Mouse (Mus musculus): ENCODE measurements around the gene Apoa4. TPM values are rescaled to one million over a fixed set of nuclear protein-coding genes. Genes with fewer than 3 reads are reported as not detected.

Gene Apoa4
- polyA plus RNA-seq, 1 experiment from 2014 or later: 0.38 TPM

DNA sequence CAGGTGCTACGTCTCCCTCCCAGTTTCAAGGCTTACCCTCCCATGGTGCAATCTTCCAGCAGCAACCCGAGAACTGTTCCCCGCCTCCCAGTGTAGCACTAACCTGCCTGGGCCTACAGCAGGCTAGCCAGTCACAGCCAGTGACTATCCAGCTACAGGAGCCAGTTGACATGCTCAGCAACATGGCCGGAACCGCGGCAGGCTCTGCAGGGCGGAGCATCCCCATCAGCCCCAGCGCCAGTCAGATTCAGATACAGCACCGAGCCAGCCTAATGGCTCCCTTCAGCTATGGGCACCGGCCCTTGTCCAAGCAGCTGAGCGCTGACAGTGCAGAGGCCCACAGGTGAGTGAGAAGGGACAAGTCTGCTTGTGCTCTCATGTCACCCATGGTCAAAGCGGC lies 30.0 kb upstream of the Apoa4 start:
- no peak for ATAC-seq (ENCODE audit: low FRiP score, low read depth)
- 90% methylated on average over 12 of the region's 12 CpGs for WGBS
- peaks cover 21% of the 10 kb centered on the region for H3K4me1 ChIP-seq
- H3K36me3 ChIP-seq: peaks cover 79% of the 10 kb centered on the region
- H3K27ac ChIP-seq: no peak overlapping the region
- no peaks in the 10 kb centered on the region for H3K27me3 ChIP-seq
- H3K9me3 ChIP-seq: no peaks in the 10 kb centered on the region
- H3K4me3 ChIP-seq: no peak overlapping the region
- no peak overlapping the region for H3K4me2 ChIP-seq (replicated peaks)
- H3K9ac ChIP-seq: no peak overlapping the region

GRCm38 (mm10) chr9:46214276-46214675 lies 26.2 kb upstream of the Apoa4 start:
- no peak for ATAC-seq (ENCODE audit: low FRiP score, low read depth)
- Histone ChIP-seq H3K27me3 (no peaks in the 10 kb centered on the region), H3K27ac (no peak overlapping the region), H3K4me1 (no peaks in the 10 kb centered on the region), H3K36me3 (peaks cover 53% of the 10 kb centered on the region), H3K4me2 (replicated peaks) (no peak overlapping the region), H3K9me3 (no peaks in the 10 kb centered on the region), H3K4me3 (no peak overlapping the region), H3K9ac (no peak overlapping the region)
- 87% methylated on average over 4 of the region's 4 CpGs for WGBS

DNA sequence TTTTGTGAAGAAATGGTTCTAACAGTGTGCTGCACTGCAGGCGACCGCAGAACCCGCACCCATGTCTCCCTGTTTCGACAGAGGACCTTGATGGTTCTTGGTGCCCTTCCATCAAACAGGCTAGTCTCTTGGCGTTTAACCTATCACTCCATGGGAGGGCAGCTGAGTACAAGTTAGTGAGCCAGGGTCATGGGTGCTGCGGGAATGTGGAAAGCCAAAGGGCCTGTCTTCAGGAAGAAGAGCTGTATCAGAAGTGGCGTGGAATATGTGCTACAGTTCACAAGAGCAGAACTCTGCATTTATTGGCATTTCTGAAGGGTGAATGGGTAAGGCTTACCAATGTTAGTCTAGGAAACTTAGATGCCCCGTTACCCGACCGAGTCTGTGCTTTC lies 25.6 kb upstream of the Apoa4 start:
- 89% methylated on average over 10 of the region's 10 CpGs for WGBS

DNA sequence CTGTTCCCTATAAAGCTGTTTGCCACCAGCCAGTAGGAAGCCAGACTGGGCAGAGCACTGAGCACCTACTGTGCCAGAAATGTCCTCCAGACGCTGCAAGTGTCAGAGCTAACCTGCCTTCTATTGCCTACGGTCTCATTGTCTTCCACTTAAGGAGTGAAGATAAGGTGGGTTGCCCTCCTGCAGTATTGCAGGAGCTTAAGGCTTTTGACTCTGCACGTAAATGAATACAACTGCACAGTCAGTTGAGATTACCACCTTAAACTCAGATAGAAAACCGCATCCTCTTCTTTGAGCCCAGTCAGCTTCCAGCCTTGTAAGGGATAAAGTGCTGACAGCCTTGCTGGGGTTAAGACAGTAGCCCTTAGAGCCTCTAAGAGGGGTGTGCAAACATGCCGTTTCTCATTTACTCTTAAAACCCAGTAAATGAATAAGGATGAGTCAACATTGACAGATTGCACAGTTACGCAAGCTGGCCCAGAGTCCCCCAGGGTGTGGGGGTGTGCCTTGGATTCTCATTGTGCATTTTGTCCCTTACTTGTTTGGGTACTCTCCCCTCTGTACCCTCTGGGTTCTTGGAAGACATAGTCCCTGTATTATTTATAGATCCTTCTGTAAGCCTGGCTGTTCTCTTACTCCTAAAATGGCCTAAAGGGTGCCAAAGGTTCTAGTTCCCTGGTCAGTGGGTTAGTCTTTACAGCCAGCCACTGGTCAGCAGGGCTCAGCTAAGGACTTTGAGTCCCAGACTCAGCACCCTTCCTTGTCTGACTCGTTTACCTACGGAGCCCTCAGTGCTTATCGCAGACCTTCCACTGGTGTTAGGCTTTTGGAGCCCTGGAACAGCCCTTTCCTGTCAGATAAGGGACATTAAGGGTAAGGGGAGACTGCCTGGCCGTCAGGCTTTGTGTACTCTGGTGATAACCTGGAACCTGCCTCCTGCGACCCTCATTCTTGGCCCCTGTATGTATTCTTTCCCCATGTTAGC lies 24.9 kb upstream of the Apoa4 start:
- Histone ChIP-seq H3K4me2 (replicated peaks) (no peak overlapping the region), H3K4me1 (no peaks in the 10 kb centered on the region), H3K9me3 (no peaks in the 10 kb centered on the region), H3K27me3 (no peaks in the 10 kb centered on the region), H3K27ac (no peak overlapping the region), H3K4me3 (no peak overlapping the region), H3K9ac (no peak overlapping the region), H3K36me3 (peaks cover 55% of the 10 kb centered on the region)
- no peak for ATAC-seq (ENCODE audit: low FRiP score, low read depth)
- WGBS: 81% methylated on average over 11 of the region's 11 CpGs

More for the DNA sequence above, 25.6 kb upstream of the Apoa4 start:
- H3K4me3 ChIP-seq: no peak overlapping the region
- no peaks in the 10 kb centered on the region for H3K27me3 ChIP-seq
- H3K27ac ChIP-seq: no peak overlapping the region
- H3K4me2 ChIP-seq (replicated peaks): no peak overlapping the region
- H3K9ac ChIP-seq: no peak overlapping the region
- H3K9me3 ChIP-seq: no peaks in the 10 kb centered on the region
- peaks cover 55% of the 10 kb centered on the region for H3K36me3 ChIP-seq
- no peaks in the 10 kb centered on the region for H3K4me1 ChIP-seq
- ATAC-seq (ENCODE audit: low FRiP score, low read depth): no peak

DNA sequence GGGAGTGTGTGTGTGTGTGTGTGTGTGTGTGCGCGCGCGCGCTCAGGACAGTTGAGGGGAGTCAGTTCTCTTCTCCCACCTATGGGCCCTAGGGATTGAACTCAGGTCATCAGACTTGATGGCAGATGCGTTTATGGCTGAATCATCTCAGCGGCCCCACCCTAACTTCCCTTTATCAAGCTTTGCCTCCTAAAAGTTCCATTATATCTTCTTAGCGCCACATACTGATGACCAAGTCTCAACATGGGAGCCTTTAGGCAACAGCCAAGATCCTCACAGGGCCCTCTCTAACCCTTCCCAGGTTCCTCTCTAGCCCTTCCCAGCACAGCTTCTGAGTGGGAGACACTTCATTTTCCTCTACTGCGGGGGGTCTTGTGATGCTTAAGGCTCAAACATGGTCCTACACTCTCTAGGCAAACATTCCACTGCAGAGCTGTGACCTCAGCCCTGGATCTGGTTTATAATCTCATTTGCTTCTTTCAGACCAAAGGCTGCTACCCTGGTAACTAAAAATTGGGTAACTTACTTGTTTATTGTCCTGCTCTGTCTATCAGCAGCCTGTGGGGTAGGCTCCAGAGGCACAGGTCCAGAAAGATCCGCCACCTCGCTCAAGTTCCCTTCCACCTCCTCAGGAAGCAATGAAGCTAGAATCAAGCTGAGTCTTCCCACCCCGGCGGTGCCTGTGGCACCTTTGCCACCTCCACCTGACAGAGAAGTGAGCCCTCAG lies 23.6 kb upstream of the Apoa4 start:
- no peak overlapping the region for H3K27ac ChIP-seq
- no peak for ATAC-seq (ENCODE audit: low FRiP score, low read depth)
- 93% methylated on average over 13 of the region's 13 CpGs for WGBS
- no peak overlapping the region for H3K4me3 ChIP-seq
- H3K27me3 ChIP-seq: no peaks in the 10 kb centered on the region
- H3K4me1 ChIP-seq: no peaks in the 10 kb centered on the region
- H3K9me3 ChIP-seq: no peaks in the 10 kb centered on the region
- H3K4me2 ChIP-seq (replicated peaks): no peak overlapping the region
- H3K9ac ChIP-seq: no peak overlapping the region
- peaks cover 55% of the 10 kb centered on the region for H3K36me3 ChIP-seq

DNA sequence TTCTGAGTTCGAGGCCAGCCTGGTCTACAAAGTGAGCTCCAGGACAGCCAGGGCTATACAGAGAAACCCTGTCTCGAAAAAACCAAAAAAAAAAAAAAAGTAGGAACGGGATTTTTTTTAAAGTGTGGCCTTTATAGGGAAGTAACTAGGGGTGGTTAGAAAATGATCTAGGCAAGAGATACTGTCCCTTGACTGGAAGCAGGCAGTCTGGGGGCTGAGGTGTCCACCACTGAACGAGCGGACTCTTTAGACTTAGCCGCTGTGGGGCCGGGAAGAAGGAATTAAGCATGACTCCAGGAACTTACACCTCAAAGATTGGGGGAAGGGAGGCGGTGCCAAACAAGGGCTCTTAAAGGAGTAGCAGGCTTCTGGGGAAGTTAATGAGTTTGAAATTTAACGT lies 22.3 kb upstream of the Apoa4 start:
- Histone ChIP-seq H3K4me3 (no peak overlapping the region), H3K9ac (no peak overlapping the region), H3K27me3 (no peaks in the 10 kb centered on the region), H3K27ac (no peak overlapping the region), H3K36me3 (peaks cover 55% of the 10 kb centered on the region), H3K4me1 (no peaks in the 10 kb centered on the region), H3K4me2 (replicated peaks) (no peak overlapping the region), H3K9me3 (no peaks in the 10 kb centered on the region)
- no peak for ATAC-seq (ENCODE audit: low FRiP score, low read depth)
- 57% methylated on average over 9 of the region's 9 CpGs for WGBS

GRCm38 (mm10) chr9:46223090-46223489 lies 17.4 kb upstream of the Apoa4 start:
- H3K9me3 ChIP-seq: no peaks in the 10 kb centered on the region
- no peak overlapping the region for H3K9ac ChIP-seq

GRCm38 (mm10) chr9:46224101-46224500 lies 16.4 kb upstream of the Apoa4 start:
- H3K27ac ChIP-seq: no peak overlapping the region
- no peak overlapping the region for H3K4me3 ChIP-seq
- no peak for ATAC-seq (ENCODE audit: low FRiP score, low read depth)
- no peak overlapping the region for H3K4me2 ChIP-seq (replicated peaks)
- no peaks in the 10 kb centered on the region for H3K9me3 ChIP-seq
- H3K9ac ChIP-seq: no peak overlapping the region
- WGBS: 81% methylated on average over 3 of the region's 3 CpGs
- peaks cover 47% of the 10 kb centered on the region for H3K36me3 ChIP-seq
- H3K27me3 ChIP-seq: no peaks in the 10 kb centered on the region
- H3K4me1 ChIP-seq: no peaks in the 10 kb centered on the region

More at GRCm38 (mm10) chr9:46223090-46223489, 17.4 kb upstream of the Apoa4 start:
- Histone ChIP-seq H3K27me3 (no peaks in the 10 kb centered on the region), H3K27ac (no peak overlapping the region), H3K4me3 (no peak overlapping the region), H3K4me1 (no peaks in the 10 kb centered on the region), H3K4me2 (replicated peaks) (no peak overlapping the region), H3K36me3 (peaks cover 51% of the 10 kb centered on the region)
- ATAC-seq (ENCODE audit: low FRiP score, low read depth): no peak
- 81% methylated on average over 6 of the region's 6 CpGs for WGBS

DNA sequence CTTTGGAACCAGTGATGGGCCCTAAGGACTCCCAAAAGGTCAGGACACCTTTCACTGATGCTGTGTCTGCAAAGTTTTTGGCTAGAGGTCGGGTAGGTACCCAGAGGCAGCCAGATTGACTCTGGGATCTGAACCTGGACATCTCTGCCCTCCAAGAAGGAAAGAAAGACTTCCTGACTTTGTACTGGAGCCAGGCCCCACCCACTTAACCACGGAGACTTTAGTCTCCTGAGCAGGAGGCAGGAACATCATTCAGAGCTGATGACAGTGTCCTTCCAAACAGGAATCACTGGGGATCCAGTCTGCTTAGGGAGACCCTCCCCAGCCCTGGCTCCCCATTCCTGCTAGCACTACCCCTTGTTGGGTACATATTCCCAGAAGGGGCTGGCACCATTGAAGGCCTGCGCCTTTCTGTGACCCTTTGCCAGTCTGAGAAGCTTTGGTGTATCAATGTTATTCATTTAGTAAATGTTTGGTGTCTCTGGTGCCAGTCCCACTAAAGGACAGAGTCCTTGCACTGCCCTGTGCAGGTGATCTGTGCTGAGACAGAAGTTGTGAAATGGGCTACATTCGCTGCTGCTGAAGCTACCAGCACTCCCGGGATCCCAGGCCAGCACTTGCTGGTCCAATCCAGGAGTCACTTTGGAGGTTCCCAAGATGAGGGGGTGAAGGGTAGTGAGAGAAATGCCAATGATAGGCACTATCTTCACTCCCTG lies 15.4 kb upstream of the Apoa4 start:
- H3K9me3 ChIP-seq: no peaks in the 10 kb centered on the region
- no peak overlapping the region for H3K4me3 ChIP-seq
- no peak overlapping the region for H3K27ac ChIP-seq
- H3K9ac ChIP-seq: no peak overlapping the region
- peaks cover 6% of the 10 kb centered on the region for H3K4me1 ChIP-seq
- WGBS: 64% methylated on average over 5 of the region's 5 CpGs
- H3K36me3 ChIP-seq: peaks cover 38% of the 10 kb centered on the region
- H3K27me3 ChIP-seq: no peaks in the 10 kb centered on the region
- no peak overlapping the region for H3K4me2 ChIP-seq (replicated peaks)
- ATAC-seq (ENCODE audit: low FRiP score, low read depth): no peak

DNA sequence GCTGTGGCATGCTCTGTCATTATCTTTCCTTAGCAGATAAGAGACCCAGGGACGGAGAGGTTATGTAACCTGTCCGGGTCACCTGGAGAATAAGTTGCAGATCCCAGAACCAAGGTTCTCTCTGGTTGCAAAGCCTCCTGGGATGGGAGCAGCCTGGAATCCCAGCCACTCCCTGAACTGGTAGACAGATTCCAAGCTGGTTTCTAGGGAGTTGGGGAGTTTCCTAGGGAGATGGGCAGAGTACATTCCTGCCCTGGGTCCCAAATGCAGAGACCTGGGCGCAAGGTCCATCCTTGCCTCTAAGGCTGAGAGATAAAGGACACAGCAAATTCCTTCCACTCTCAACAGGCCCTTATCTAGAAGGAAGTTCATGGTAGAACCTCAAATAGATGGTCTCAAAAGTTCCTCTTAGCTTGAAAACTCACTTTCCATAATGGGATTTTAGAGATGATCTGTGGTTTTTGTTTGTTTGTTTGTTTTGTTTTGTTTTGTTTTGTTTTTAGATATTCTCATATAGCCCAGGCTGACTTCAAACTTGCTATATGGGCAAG lies 13.4 kb upstream of the Apoa4 start:
- no peak overlapping the region for H3K4me2 ChIP-seq (replicated peaks)
- WGBS: 90% methylated on average over 3 of the region's 3 CpGs
- peaks cover 15% of the 10 kb centered on the region for H3K4me1 ChIP-seq
- no peak for ATAC-seq (ENCODE audit: low FRiP score, low read depth)
- H3K27me3 ChIP-seq: no peaks in the 10 kb centered on the region
- H3K9me3 ChIP-seq: no peaks in the 10 kb centered on the region
- H3K36me3 ChIP-seq: peaks cover 18% of the 10 kb centered on the region
- H3K27ac ChIP-seq: no peak overlapping the region
- H3K9ac ChIP-seq: no peak overlapping the region
- no peak overlapping the region for H3K4me3 ChIP-seq

- Histone ChIP-seq H3K9ac (no peak within 1 kb of the TSS; the same call in 1 of the 2 replicates), H3K4me3 (no peak within 1 kb of the TSS), H3K9me3 (no peaks in the 10 kb centered on the region), H3K36me3 (peaks cover 7% of the 10 kb centered on the region; the same call in 1 of the 2 replicates), H3K4me1 (peaks cover 15% of the 10 kb centered on the region), H3K27ac (no peak within 1 kb of the TSS), H3K4me2 (replicated peaks) (no peak within 1 kb of the TSS), H3K27me3 (no peaks in the 10 kb centered on the region)
- ATAC-seq (ENCODE audit: low FRiP score, low read depth): no peak
- 67% methylated on average over 9 of the region's 9 CpGs for WGBS
Observed at GRCm38 (mm10) chr9:46228491-46228890, 12.0 kb upstream of the Apoa4 start, which contains the start of gene Apoa1. Gene Apoa1, plus strand, starts transcription at chr9:46228580.
